Mouse (Mus musculus) granulocyte monocyte progenitor cell, adult 5-6 weeks (primary cell): ENCODE measurements around the gene Ifit1bl2. TPM values are rescaled to one million over a fixed set of nuclear protein-coding genes. Genes with fewer than 3 reads are reported as not detected.

Experiments used
- ATAC-seq: replicated peaks from 2 replicates; pipeline ENCODE4 v1.8.0; 2016; ENCODE audit warnings: mild to moderate bottlenecking, moderate TSS enrichment, inconsistent platforms; ENCODE audit not compliant: poor library complexity, severe bottlenecking
- total RNA-seq, 2 experiments: library from RNA; stranded (forward) in 1 of 2; stranded (reverse) in 1 of 2; fragments of 200-712, 200-1000 nt in 1 of 2; fragments of >200 nt in 1 of 2; fragmentation: Nextera tagmentation in 1 of 2; gene quantifications; 2 replicates each; pipeline ENCODE4 v1.2.3; 2014 to 2017

Gene Ifit1bl2
- total RNA-seq, 2 experiments from 2014 or later: 1.3 TPM; not detected in 1

DNA sequence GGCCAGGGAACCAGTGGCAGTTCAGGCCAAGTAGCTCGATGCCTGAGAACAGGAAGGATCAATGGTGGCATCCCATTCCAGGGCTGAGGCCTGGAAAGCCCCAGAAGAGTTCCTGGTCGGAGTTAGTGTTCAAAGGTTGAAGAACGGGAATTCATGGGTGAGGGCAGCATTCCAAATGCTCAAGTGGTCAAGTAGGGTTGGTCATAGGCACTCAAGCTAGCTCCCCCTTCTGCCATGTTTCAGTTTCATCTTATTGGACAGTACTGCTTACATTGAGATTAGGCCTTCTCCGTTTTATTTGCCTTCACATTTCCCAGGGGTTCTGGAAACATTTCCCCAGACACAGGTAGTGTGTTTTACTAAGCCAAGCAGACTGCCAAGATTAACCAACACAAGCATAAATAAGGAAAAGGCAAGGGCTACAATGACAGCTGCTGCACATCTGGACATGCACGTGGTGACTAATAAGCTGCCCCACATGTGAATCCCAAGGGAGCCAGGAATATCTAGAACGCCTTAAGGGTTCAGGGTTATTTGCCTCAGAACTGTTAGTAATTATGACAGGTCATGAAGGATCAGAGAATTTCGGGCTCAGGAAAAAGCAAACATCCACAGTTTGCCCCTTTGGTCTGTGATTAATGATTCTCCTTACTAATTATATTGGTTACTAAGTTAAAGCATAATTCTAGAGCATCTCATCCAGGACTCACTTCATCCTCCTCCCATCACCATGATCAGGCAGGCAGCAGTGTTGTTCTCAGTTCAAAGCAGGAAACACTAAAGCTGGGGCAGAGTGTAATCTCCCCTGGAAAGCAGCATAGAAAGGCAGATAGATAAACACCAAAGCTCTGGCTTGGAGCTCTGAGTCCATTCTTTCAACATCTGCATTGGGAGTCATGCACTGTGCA, 71.3 kb downstream of the Ifit1bl2 start:
- no peak for ATAC-seq

Other genes starting within 250 kb of the Ifit1bl2 start
- gene Ch25h, start 165.6 kb downstream of the Ifit1bl2 start, total RNA-seq (2014; fragmentation: Nextera tagmentation): not detected in 2 replicates
- not detected in 2 replicates for gene Ch25h, start 165.6 kb downstream of the Ifit1bl2 start, total RNA-seq (2017)
- 45.6 and 49.7 TPM in 2 replicates for gene Lipa, start 113.3 kb downstream of the Ifit1bl2 start, total RNA-seq (2014; fragmentation: Nextera tagmentation)
- 31.4 and 33.1 TPM in 2 replicates for gene Lipa, start 113.3 kb downstream of the Ifit1bl2 start, total RNA-seq (2017)
- 8.9 and 9.2 TPM in 2 replicates for gene Ifit2, start 90.0 kb downstream of the Ifit1bl2 start, total RNA-seq (2014; fragmentation: Nextera tagmentation)
- 17.8 and 19.6 TPM in 2 replicates for gene Ifit2, start 90.0 kb downstream of the Ifit1bl2 start, total RNA-seq (2017)
- not detected in 2 replicates for gene Ifit3, start 57.2 kb downstream of the Ifit1bl2 start, total RNA-seq (2014; fragmentation: Nextera tagmentation)
- gene Ifit3, start 57.2 kb downstream of the Ifit1bl2 start, total RNA-seq (2017): 1.1 and 3.5 TPM in 2 replicates
- gene Ifit1bl1, start 38.8 kb downstream of the Ifit1bl2 start, total RNA-seq (2014; fragmentation: Nextera tagmentation): not detected in 2 replicates
- 0.46 and 0.56 TPM in 2 replicates for gene Ifit1bl1, start 38.8 kb downstream of the Ifit1bl2 start, total RNA-seq (2017)
- not detected in 2 replicates for gene Ifit3b, start 32.8 kb downstream of the Ifit1bl2 start, total RNA-seq (2014; fragmentation: Nextera tagmentation)
- gene Ifit3b, start 32.8 kb downstream of the Ifit1bl2 start, total RNA-seq (2017): not detected in 2 replicates
- gene Ifit1, start 128 bp upstream of the Ifit1bl2 start, total RNA-seq (2014; fragmentation: Nextera tagmentation): 0.15 TPM in 1 of 2 replicates, not detected in the other
- 0.05 and 0.73 TPM in 2 replicates for gene Ifit1, start 128 bp upstream of the Ifit1bl2 start, total RNA-seq (2017)
- gene Slc16a12, start 106.5 kb upstream of the Ifit1bl2 start, total RNA-seq (2014; fragmentation: Nextera tagmentation): not detected in 2 replicates
- 0.10 and 0.17 TPM in 2 replicates for gene Slc16a12, start 106.5 kb upstream of the Ifit1bl2 start, total RNA-seq (2017)
- gene Pank1, start 238.7 kb upstream of the Ifit1bl2 start, total RNA-seq (2014; fragmentation: Nextera tagmentation): 9.9 and 15.1 TPM in 2 replicates
- gene Pank1, start 238.7 kb upstream of the Ifit1bl2 start, total RNA-seq (2017): 4.7 and 7.1 TPM in 2 replicates